Mouse (Mus musculus): ENCODE results near the gene Gm5728.
"Not testable (repeated sequence)": the region's sequence is repeated elsewhere in the genome, so short reads cannot be mapped to it uniquely, and the experiment has no call there.

The Gm5728 gene

DNA sequence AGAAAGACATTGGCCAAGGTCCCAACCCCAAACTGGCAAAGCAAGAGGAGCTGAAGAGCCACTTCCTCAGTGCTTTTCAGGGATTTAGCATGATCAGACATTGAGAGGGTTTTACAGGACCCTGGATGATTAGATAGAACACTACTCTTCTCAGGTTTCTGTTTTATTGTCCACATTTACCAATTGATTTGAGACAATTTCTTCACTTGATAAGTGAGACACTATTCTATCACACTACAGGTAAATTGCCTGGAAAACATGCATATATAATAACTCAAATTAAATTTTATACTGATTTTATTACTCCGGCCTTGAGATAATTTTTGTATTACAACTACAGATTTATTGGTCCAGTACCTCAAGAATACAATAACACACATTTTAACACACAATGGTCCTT lies at the start of gene Gm5728:
Gm5728 (minus strand) TSS at position 101 of the 400 bp plus-strand sequence.
- not testable (repeated sequence) for DNase-seq

DNA sequence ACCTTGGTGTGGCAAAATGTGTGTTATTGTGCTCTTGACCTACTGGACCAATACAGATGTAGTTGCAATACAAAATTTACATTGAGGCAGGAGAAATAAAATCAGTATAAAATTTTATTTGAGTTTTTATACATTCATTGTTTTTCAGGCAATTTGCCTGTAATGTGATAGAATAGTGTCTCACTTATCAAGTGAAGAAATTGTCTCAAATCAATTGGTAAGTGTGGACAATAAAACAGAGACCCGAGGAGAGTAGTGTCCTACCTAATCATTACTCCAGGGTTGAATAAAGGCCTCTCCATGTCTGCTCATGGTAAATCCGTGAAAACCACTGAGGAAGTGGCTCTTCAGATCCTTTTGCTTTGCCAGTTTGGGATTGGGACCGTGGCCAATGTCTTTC lies 42.4 kb upstream of the Gm5728 start, which contains the start of gene Vmn1r100:
Vmn1r100 (plus strand) TSS at position 301 of the 400 bp plus-strand sequence.
- DNase-seq: not testable (repeated sequence)

DNA sequence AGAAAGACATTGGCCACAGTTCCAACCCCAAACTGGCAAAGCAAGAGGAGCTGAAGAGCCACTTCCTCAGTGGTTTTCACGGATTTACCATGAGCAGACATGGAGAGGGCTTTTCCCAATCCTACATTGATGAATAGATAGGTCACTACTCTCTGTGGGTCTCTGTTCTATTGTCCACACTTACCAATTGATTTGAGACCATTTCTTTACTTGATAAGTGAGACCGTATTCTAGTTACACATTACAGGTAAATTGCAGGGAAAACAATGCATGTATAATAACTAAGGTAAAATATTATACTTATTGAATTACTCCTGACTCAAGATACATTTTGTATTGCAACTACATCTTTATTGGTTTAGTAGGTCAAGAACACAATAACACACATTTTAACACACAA lies 41.2 kb downstream of the Gm5728 start, which contains the start of gene Gm4133:
Gm4133 (minus strand) TSS at position 101 of the 400 bp plus-strand sequence.
- DNase-seq: not testable (repeated sequence)
